Mouse (Mus musculus): Measurements from ENCODE around the gene Fam167b. TPM values are rescaled to one million over a fixed set of nuclear protein-coding genes. Genes with fewer than 3 reads are reported as not detected.

Fam167b gene
- polyA plus RNA-seq (2014; fragmentation: Nextera tagmentation; extraction: Ambion mirVana), result 5.3 and 5.6 TPM in 2 replicates

DNA sequence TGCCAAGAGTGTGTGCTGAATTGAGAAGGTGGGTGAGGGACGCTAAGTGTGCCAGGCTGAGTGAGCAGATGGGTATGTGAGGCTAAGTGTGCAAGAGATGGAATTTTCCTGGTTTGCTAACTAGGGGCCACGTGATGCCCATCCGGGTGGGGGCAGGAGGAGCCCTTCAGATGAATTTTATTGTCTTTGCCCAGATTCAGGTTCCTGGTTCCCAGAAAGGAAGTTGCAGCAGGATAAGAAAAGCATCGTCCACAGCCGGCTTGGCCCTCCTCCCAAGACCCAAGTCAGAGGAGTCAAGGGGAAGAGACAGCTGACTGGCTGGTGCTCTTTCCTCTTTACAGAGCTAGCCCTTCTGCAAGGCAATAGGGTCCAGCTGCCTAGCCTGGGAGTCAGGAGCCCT is at the start of gene Fam167b:
Fam167b (minus strand) TSS at position 84 of the 400 bp plus-strand sequence.
- Histone ChIP-seq H3K27ac (replicated peaks in 1 of 2; ENCODE audit: control insufficient read depth in 1 of 2, insufficient read depth in 1 of 2, low read depth in 2 of 2, low read length in 2 of 2) (peak within 1 kb of the TSS; percentile 60 to 70), H3K27me3 (ENCODE audit: control insufficient read depth, insufficient read depth, low read length) (no peaks in the 10 kb centered on the region), H3K36me3 (ENCODE audit: control insufficient read depth, insufficient read depth, low read length) (no peaks in the 10 kb centered on the region), H3K4me1 (ENCODE audit: control insufficient read depth in 2 of 2, insufficient read depth in 2 of 2, low read length in 2 of 2) (peaks cover 2 to 15% of the 10 kb centered on the region in 2 experiments; a peak in 3 of 4 replicates), H3K4me3 (ENCODE audit: control insufficient read depth in 1 of 2, insufficient read depth in 1 of 2, low read depth in 1 of 2, low read length in 2 of 2) (0 out of 4 replicates have a peak within 1 kb of the TSS, but pooled peaks of 1 of the 2 experiments have one; percentile 4), H3K9me3 (ENCODE audit: control insufficient read depth, low read length) (no peaks in the 10 kb centered on the region), H3K9ac (ENCODE audit: low read length) (0 out of 2 replicates have a peak within 1 kb of the TSS, but pooled peaks have one; percentile 9), H3K4me2 (ENCODE audit: low read length) (peak within 1 kb of the TSS; percentile 31)
- ATAC-seq (ENCODE audit: insufficient number of reproducible peaks, insufficient read depth, low FRiP score, low read depth), result no peak; the same call in 1 of the 2 replicates
- 63% methylated on average over 5 of the region's 5 CpGs for WGBS

DNA sequence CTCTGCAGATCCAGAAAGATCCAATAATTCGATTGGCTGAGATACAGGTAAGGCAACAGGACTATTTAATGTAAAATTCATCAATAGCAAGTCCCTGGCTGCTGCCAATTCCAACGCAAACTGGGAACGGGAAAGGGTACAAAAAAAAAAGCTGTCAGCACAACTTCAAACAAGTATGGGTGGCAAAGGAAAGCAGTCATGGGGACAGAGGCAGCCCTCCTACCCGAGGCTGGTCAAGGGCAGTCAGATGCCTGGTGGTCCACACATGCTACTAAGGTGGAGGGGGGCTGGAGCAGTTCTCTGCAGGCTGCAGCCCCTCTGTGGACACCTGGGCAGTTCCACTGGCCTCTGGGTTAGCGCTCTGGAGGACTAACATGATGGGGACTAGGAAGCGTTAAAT is 47.7 kb upstream of the Fam167b start:
- Histone ChIP-seq H3K9me3 (ENCODE audit: control insufficient read depth, low read length) (no peaks in the 10 kb centered on the region), H3K4me2 (ENCODE audit: low read length) (no peak overlapping the region), H3K9ac (ENCODE audit: low read length) (no peak overlapping the region), H3K27ac (replicated peaks in 1 of 2; ENCODE audit: control insufficient read depth in 1 of 2, insufficient read depth in 1 of 2, low read depth in 2 of 2, low read length in 2 of 2) (no peak overlapping the region), H3K4me1 (ENCODE audit: control insufficient read depth in 2 of 2, insufficient read depth in 2 of 2, low read length in 2 of 2) (peaks cover 19 to 24% of the 10 kb centered on the region in 2 experiments; a peak in 3 of 4 replicates), H3K4me3 (ENCODE audit: control insufficient read depth in 1 of 2, insufficient read depth in 1 of 2, low read depth in 1 of 2, low read length in 2 of 2) (no peak overlapping the region), H3K27me3 (ENCODE audit: control insufficient read depth, insufficient read depth, low read length) (no peaks in the 10 kb centered on the region), H3K36me3 (ENCODE audit: control insufficient read depth, insufficient read depth, low read length) (peaks cover 52% of the 10 kb centered on the region)
- no peak for ATAC-seq (ENCODE audit: insufficient number of reproducible peaks, insufficient read depth, low FRiP score, low read depth)
- WGBS, result 68% methylated on average over 6 of the region's 6 CpGs

DNA sequence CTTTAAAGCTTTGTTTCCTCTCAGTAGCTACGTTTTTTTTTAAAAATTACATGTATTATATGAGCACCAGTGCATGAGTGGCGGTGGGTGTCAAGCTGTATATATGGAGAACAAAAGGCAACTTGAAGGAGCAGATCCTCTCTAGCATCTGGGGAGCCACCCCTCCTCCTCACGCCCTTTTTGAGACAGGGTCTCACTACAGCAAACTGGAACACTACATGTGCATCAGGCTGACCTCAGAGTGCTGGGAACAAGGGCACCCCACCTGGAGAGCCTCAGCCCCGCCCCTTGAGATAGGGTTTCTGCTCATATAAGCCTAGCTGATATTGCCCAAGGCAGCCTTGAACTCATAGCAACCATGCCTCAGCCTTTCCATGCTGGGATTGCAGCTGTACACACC is 47.1 kb upstream of the Fam167b start:
- ATAC-seq (ENCODE audit: insufficient number of reproducible peaks, insufficient read depth, low FRiP score, low read depth), result no peak
- 46% methylated on average over 4 of the region's 4 CpGs for WGBS
- peak overlapping the region; percentile 81 for H3K4me2 ChIP-seq (ENCODE audit: low read length)
- H3K9ac ChIP-seq (ENCODE audit: low read length), result peak overlapping the region; percentile 78
- H3K27me3 ChIP-seq (ENCODE audit: control insufficient read depth, insufficient read depth, low read length), result no peaks in the 10 kb centered on the region
- peaks cover 19 to 24% of the 10 kb centered on the region in 2 experiments; a peak in 3 of 4 replicates for H3K4me1 ChIP-seq (ENCODE audit: control insufficient read depth in 2 of 2, insufficient read depth in 2 of 2, low read length in 2 of 2)
- no peak overlapping the region; a peak in 1 of 4 replicates for H3K27ac ChIP-seq (replicated peaks in 1 of 2; ENCODE audit: control insufficient read depth in 1 of 2, insufficient read depth in 1 of 2, low read depth in 2 of 2, low read length in 2 of 2)
- H3K4me3 ChIP-seq (ENCODE audit: control insufficient read depth in 1 of 2, insufficient read depth in 1 of 2, low read depth in 1 of 2, low read length in 2 of 2), result no peak overlapping the region
- no peaks in the 10 kb centered on the region for H3K9me3 ChIP-seq (ENCODE audit: control insufficient read depth, low read length)
- H3K36me3 ChIP-seq (ENCODE audit: control insufficient read depth, insufficient read depth, low read length), result peaks cover 48% of the 10 kb centered on the region

DNA sequence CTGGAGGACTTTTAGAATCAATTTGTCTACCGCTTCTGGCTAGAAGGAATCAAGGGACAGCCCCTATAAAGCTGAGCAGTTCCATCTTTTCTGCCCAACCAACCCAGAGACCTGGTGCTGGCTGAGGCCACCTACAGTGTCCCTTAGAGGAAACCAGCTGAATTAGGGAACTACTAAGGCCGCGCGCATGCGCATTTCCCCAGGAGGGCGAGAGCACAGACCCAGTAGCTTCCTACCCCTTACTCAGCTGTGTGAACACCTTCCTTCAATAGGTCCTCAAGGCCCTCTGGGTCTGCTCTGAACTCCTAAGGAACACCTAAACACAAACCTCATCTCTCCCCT is 46.7 kb upstream of the Fam167b start:
- no peaks in the 10 kb centered on the region for H3K9me3 ChIP-seq (ENCODE audit: control insufficient read depth, low read length)
- ATAC-seq (ENCODE audit: insufficient number of reproducible peaks, insufficient read depth, low FRiP score, low read depth), result no peak

DNA sequence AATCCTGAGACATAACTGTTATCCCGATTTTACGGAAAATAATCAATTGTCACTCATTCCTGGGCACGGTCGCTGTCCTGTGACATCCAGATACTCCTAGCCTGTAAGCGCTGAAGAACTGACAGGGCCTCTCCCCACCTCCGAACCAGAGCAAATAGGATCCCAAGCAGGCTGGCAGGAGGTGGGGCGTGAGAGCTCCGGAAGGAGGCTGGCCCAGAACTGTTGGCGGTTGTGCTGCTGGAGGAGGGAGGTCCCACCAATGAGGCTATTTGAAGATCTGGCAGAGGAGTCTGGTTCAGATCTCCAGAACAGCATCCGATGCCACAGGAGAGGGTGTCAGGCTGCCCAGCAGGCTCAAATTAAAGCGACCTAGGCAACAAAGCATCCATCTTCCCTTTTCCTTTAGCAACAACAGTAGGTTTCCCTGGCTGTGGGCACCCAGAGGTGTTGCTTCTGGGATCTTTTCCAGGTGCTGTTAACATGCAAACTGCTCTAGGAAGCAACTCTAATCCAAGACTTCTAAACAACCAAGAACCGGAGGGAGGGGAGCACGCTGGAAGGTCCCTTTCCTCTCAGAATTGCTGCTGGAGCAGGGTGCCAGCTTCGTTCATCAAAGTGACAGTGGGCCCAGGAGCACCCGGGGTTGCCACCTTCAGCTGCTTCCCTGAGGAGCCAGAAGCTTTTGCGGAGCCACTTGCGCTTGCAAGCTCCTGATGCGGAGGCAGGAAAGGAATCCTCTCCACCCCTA is 46.1 kb upstream of the Fam167b start:
- H3K4me2 ChIP-seq (ENCODE audit: low read length), result peak overlapping the region; percentile 81
- H3K27me3 ChIP-seq (ENCODE audit: control insufficient read depth, insufficient read depth, low read length), result no peaks in the 10 kb centered on the region
- H3K27ac ChIP-seq (replicated peaks in 1 of 2; ENCODE audit: control insufficient read depth in 1 of 2, insufficient read depth in 1 of 2, low read depth in 2 of 2, low read length in 2 of 2), result peak overlapping the region; percentile 89 to 90
- peak overlapping the region; percentile 65 to 82 for H3K4me3 ChIP-seq (ENCODE audit: control insufficient read depth in 1 of 2, insufficient read depth in 1 of 2, low read depth in 1 of 2, low read length in 2 of 2)
- peak overlapping the region; percentile 78 for H3K9ac ChIP-seq (ENCODE audit: low read length)
- H3K36me3 ChIP-seq (ENCODE audit: control insufficient read depth, insufficient read depth, low read length), result peaks cover 43% of the 10 kb centered on the region
- H3K9me3 ChIP-seq (ENCODE audit: control insufficient read depth, low read length), result no peaks in the 10 kb centered on the region
- under 1% methylated on average over 18 of the region's 18 CpGs for WGBS
- peaks cover 19 to 24% of the 10 kb centered on the region in 2 experiments; a peak in 3 of 4 replicates for H3K4me1 ChIP-seq (ENCODE audit: control insufficient read depth in 2 of 2, insufficient read depth in 2 of 2, low read length in 2 of 2)
- ATAC-seq (ENCODE audit: insufficient number of reproducible peaks, insufficient read depth, low FRiP score, low read depth), result peak; percentile 83

More for the DNA sequence above, 46.7 kb upstream of the Fam167b start:
- H3K4me3 ChIP-seq (ENCODE audit: control insufficient read depth in 1 of 2, insufficient read depth in 1 of 2, low read depth in 1 of 2, low read length in 2 of 2), result peak overlapping the region; percentile 10 to 65
- 2% methylated on average over 6 of the region's 6 CpGs for WGBS
- peaks cover 19 to 24% of the 10 kb centered on the region in 2 experiments; a peak in 3 of 4 replicates for H3K4me1 ChIP-seq (ENCODE audit: control insufficient read depth in 2 of 2, insufficient read depth in 2 of 2, low read length in 2 of 2)
- H3K9ac ChIP-seq (ENCODE audit: low read length), result peak overlapping the region; percentile 78
- peaks cover 46% of the 10 kb centered on the region for H3K36me3 ChIP-seq (ENCODE audit: control insufficient read depth, insufficient read depth, low read length)
- H3K27ac ChIP-seq (replicated peaks in 1 of 2; ENCODE audit: control insufficient read depth in 1 of 2, insufficient read depth in 1 of 2, low read depth in 2 of 2, low read length in 2 of 2), result peak overlapping the region; percentile 61 to 89
- H3K27me3 ChIP-seq (ENCODE audit: control insufficient read depth, insufficient read depth, low read length), result no peaks in the 10 kb centered on the region
- peak overlapping the region; percentile 81 for H3K4me2 ChIP-seq (ENCODE audit: low read length)

DNA sequence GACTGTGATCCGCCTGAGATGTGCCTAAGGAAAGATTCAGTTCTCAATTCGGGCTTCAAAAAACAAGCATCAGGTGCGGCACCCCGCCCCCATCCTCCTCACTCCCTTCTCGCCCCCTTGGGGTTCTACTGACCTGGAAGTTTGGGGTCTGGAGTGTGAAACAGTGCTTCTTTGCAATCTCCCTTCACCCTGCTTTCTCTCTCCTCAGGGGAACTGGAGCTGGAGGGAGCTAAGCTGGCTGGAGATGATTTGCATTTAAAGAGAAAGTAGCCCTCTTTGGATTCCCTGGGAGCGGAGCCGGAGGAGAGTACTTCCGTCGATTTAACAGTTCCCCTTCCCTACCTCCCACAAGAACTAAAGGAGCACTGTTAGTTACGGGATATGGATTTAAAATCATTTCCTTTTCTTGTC is 45.3 kb upstream of the Fam167b start, which contains the start of gene Ccdc28b:
Ccdc28b (minus strand) TSS at position 267 of the 411 bp plus-strand sequence.
- Histone ChIP-seq H3K9me3 (ENCODE audit: control insufficient read depth, low read length) (no peaks in the 10 kb centered on the region), H3K4me1 (ENCODE audit: control insufficient read depth in 2 of 2, insufficient read depth in 2 of 2, low read length in 2 of 2) (peaks cover 19 to 24% of the 10 kb centered on the region in 2 experiments; a peak in 3 of 4 replicates), H3K9ac (ENCODE audit: low read length) (peak within 1 kb of the TSS; percentile 78), H3K4me3 (ENCODE audit: control insufficient read depth in 1 of 2, insufficient read depth in 1 of 2, low read depth in 1 of 2, low read length in 2 of 2) (peak within 1 kb of the TSS; percentile 65 to 82), H3K27ac (replicated peaks in 1 of 2; ENCODE audit: control insufficient read depth in 1 of 2, insufficient read depth in 1 of 2, low read depth in 2 of 2, low read length in 2 of 2) (peak within 1 kb of the TSS; percentile 89 to 90), H3K27me3 (ENCODE audit: control insufficient read depth, insufficient read depth, low read length) (no peaks in the 10 kb centered on the region), H3K36me3 (ENCODE audit: control insufficient read depth, insufficient read depth, low read length) (peaks cover 35% of the 10 kb centered on the region), H3K4me2 (ENCODE audit: low read length) (peak within 1 kb of the TSS; percentile 81)
- WGBS, result 0% methylated on average over 10 of the region's 10 CpGs
- no peak; the same call in 1 of the 2 replicates for ATAC-seq (ENCODE audit: insufficient number of reproducible peaks, insufficient read depth, low FRiP score, low read depth)

DNA sequence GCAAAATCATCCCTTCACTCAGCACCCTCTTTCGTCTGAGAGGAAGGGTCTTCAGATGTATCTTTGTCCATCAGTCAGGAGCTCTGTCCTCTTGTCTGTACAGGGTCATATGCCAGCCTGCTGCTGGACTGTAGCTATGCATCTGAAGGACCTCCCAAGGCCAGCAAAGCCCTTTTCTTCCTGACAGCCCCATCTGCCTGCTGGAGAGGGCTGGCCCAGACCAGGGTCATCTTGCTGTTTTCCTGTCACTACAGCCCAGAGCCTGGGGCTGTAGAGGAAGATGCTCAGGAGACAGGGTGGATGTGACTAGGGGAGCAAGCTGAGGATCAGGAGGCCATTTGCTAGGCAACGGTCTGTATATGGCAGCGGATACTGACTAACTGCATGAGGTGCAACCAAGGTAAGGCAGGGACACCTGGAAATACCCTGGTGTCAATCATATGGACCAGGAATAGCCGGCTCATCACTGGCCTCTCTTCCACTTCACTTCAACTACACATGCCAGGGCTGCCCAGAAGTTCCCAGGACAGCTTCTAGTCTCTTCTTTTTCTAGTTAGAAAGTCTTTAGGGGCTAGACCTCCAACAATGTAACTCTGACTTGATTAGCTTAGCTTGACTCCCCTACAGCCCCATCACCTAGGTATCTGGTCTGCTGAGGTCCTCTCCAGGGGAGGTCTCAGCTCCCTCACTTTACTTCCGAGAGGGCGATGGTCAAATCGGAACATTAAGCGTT is 44.6 kb upstream of the Fam167b start:
- no peak for ATAC-seq (ENCODE audit: insufficient number of reproducible peaks, insufficient read depth, low FRiP score, low read depth)
- peak overlapping the region in 1 of 2 experiments; percentile 89; a peak in 2 of 4 replicates for H3K27ac ChIP-seq (replicated peaks in 1 of 2; ENCODE audit: control insufficient read depth in 1 of 2, insufficient read depth in 1 of 2, low read depth in 2 of 2, low read length in 2 of 2)
- no peaks in the 10 kb centered on the region for H3K9me3 ChIP-seq (ENCODE audit: control insufficient read depth, low read length)
- H3K4me1 ChIP-seq (ENCODE audit: control insufficient read depth in 2 of 2, insufficient read depth in 2 of 2, low read length in 2 of 2), result peaks cover 21 to 26% of the 10 kb centered on the region in 2 experiments; a peak in 3 of 4 replicates
- WGBS, result 12% methylated on average over 8 of the region's 8 CpGs
- peak overlapping the region; percentile 81 for H3K4me2 ChIP-seq (ENCODE audit: low read length)
- H3K9ac ChIP-seq (ENCODE audit: low read length), result peak overlapping the region; percentile 78
- H3K36me3 ChIP-seq (ENCODE audit: control insufficient read depth, insufficient read depth, low read length), result peaks cover 28% of the 10 kb centered on the region
- H3K4me3 ChIP-seq (ENCODE audit: control insufficient read depth in 1 of 2, insufficient read depth in 1 of 2, low read depth in 1 of 2, low read length in 2 of 2), result peak overlapping the region; percentile 65 to 82
- H3K27me3 ChIP-seq (ENCODE audit: control insufficient read depth, insufficient read depth, low read length), result no peaks in the 10 kb centered on the region
